Mouse (Mus musculus) embryonic fibroblast, embryonic 13.5 days (primary cell): ENCODE measurements around the gene AL731706.2. TPM values are rescaled to one million over a fixed set of nuclear protein-coding genes. Genes with fewer than 3 reads are reported as not detected.

Experiments
- H3K27ac ChIP-seq: 2 replicates; pipeline ENCODE4 v1.5.1; 2012; ENCODE audit warnings: low read length, control low read depth, inconsistent platforms; ENCODE audit not compliant: insufficient read depth
- H3K4me1 ChIP-seq: 2 replicates; pipeline ENCODE4 v1.6.1; 2011; ENCODE audit warnings: low read length; ENCODE audit not compliant: control insufficient read depth, insufficient read depth
- H3K4me3 ChIP-seq: 2 replicates; pipeline ENCODE4 v1.5.1; 2011; ENCODE audit warnings: mild to moderate bottlenecking, control low read depth, low read length; ENCODE audit not compliant: insufficient read depth
- CTCF ChIP-seq: IDR thresholded peaks from 2 replicates; pipeline ENCODE4 v1.5.1; 2011; ENCODE audit warnings: mild to moderate bottlenecking, control low read depth, low read length, moderate library complexity, borderline replicate concordance; ENCODE audit not compliant: insufficient read depth
- POLR2A ChIP-seq: IDR thresholded peaks from 2 replicates; pipeline ENCODE4 v1.6.1; 2011; ENCODE audit warnings: low read depth, mild to moderate bottlenecking, control low read depth, low read length, moderate library complexity
- polyA plus RNA-seq: library from polyadenylated mRNA; stranded (reverse); fragments of >200 nt; gene quantifications from 2 replicates; pipeline ENCODE4 v1.2.4, GENCODE M21; 2011; ENCODE audit warnings: low read depth; ENCODE audit not compliant: missing spikeins, insufficient read length

The AL731706.2 gene
- 8.8 and 17.9 TPM in 2 replicates for polyA plus RNA-seq

DNA sequence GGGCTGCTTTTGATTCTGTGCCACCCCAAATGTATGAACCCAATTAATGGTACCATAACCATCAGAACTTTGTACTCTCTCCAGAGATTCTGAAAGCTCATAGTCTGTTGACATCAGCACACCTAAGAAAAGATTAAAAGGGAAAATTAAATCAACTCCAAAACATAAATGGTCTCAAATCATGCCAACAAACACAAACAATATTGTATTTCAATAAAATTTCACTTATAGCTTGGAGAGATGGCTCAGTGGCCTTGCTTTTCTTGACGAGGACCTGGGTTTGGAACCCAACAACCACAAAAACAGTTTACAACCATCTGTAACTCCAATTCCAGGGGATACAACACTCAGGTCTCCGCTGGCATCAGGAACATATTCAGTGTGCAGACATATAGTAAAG, at the start of gene AL731706.2:
Gene AL731706.2, minus strand, starts transcription at position 101 of the 400 bp plus-strand sequence.
- TF ChIP-seq CTCF (no peak), POLR2A (no peak)

GRCm38 (mm10) chr2:136921003-136921408, 35.5 kb upstream of the AL731706.2 start:
- Histone ChIP-seq H3K4me1 (peaks cover 14% of the 10 kb centered on the region), H3K4me3 (no peak overlapping the region), H3K27ac (peak overlapping the region; percentile 50)
- TF ChIP-seq CTCF = no peak
- TF ChIP-seq POLR2A = peak; percentile 18; the same call in 1 of the 2 replicates

More for the DNA sequence above, at the start of gene AL731706.2:
- peaks cover 2% of the 10 kb centered on the region; the same call in 1 of the 2 replicates for H3K4me1 ChIP-seq
- H3K4me3 ChIP-seq = no peak within 1 kb of the TSS
- no peak within 1 kb of the TSS for H3K27ac ChIP-seq

DNA sequence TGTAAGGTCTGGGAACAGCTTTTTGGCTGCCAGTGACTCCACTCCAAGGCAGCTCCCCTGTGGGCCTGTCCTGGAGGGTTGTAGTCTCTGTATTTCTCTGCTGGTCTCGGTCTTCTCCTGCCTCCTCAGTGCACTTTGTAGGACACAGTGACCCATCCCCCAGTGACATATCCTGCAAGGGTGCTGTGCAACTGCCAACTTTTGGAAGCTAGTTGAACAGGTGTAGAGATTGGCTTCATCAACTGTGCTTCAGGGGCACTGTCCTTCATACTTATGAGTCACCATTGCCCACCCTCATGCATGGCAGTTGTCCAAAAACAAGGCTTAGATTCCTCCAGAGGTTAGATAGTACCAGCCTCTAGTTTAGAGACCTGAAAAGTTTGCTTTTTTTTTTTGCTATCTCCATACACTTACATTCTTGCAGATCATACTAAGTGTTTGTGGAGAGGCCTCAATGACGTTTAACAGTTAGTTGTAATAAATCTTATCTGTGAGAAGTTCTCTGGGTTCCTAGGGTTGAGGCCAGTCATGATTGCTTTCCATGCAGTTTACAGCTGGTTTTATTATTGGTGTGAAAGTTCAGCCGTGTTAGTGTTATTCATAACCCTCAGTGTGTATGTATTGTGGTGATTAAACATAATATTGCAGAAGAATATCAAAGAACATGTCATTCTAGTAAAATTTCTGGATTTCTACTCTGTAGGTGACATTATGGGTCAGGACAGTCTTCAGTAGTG, 34.9 kb upstream of the AL731706.2 start:
- Histone ChIP-seq H3K27ac (peak overlapping the region; percentile 50), H3K4me3 (no peak overlapping the region), H3K4me1 (peaks cover 14% of the 10 kb centered on the region)
- TF ChIP-seq CTCF (no peak), POLR2A (no peak)

DNA sequence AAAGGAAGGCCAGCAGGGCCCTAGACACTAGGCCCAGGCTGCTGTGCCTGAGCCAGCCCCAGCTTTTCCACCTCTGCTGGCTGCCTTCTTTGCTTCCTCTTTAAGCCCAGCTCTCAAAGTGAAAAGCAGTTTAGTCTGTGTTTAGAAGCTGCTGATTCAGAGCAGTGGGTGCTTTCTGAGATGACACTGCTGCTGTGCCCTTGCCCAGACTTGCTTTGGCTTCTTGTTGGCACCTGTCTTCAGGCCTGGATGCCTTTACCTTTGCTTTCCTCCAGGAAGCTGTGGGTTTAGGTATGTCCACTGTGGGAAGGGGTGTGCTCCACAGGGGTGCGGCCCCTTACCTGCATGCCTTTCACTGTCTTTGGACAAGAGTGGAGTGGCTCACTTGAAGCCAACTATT, 34.0 kb upstream of the AL731706.2 start:
- Histone ChIP-seq H3K27ac (peak overlapping the region; percentile 50), H3K4me3 (no peak overlapping the region), H3K4me1 (peaks cover 17% of the 10 kb centered on the region)
- no peak for TF ChIP-seq POLR2A
- no peak for TF ChIP-seq CTCF

DNA sequence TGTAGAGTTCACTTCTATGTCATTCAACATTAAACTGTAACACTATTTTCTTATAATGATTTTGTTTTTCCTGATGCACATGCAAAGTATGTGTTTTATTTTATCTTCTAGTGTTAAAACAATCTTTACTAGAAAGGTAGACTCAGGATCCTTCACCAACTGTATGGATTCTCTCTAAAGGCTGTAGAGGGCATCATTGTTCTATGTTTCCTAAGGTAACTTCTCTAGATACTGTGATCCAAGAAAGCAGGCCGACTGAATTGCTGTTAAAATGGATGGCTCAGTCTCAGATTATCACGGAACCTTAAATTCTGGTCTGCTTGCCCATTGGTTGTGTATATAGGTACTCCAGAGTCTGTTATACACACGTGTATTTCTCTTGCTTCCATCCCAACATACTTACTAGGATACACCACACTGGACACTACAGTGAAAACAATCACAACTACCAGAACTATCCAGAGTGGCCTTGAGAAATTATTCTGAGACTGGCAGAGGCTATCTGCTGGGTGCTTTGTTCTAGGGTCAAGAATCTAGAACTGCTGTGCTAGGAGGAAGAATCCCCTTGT, 28.9 kb upstream of the AL731706.2 start:
- Histone ChIP-seq H3K27ac (no peak overlapping the region), H3K4me1 (peaks cover 9% of the 10 kb centered on the region), H3K4me3 (no peak overlapping the region)
- TF ChIP-seq POLR2A (no peak), CTCF (no peak)

DNA sequence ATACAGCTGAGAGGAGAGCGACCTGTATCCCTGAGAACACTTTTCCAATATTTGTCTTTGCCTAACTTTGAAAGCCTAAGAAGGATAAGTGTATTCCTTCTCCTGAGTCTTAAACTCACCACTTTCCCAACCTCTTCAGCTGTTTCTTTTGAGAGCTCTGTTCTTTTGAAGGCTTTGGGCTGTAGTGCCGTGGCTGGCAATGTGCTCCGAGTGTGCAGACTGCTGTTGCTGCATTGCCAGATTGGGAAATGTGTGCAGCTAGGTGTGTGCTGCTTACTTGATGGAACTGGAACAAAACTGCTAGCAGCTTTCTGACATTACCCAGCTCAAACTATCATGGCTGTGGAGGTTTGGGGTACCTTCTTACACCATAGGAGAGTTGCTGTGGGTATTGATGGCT, 27.5 kb upstream of the AL731706.2 start:
- no peak for TF ChIP-seq CTCF
- TF ChIP-seq POLR2A = no peak
- Histone ChIP-seq H3K4me3 (no peak overlapping the region), H3K27ac (no peak overlapping the region), H3K4me1 (peaks cover 8% of the 10 kb centered on the region)

- TF ChIP-seq POLR2A (no peak), CTCF (no peak)
- peaks cover 8% of the 10 kb centered on the region for H3K4me1 ChIP-seq
- no peak overlapping the region for H3K4me3 ChIP-seq
- no peak overlapping the region for H3K27ac ChIP-seq
Observed at GRCm38 (mm10) chr2:136911958-136912411, 26.5 kb upstream of the AL731706.2 start.

DNA sequence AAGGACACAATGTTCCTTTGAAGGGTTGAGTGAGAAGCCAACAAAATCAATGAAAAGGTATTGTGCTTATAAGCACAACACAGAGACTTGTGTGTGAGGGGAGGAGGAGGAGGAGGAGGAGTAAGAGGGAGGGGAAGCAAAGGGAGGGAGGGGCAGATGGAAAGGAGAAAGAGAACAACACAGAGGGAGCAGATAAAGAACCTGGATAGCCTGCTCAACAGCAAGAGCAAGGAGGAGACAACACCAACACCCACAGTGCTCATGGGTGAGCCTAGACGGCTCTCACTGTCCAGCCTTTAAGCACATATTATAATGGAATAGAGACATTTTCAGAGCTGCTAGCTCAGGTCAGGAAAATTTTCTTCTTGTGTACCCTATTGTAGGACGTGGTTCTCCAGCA, 23.8 kb upstream of the AL731706.2 start:
- Histone ChIP-seq H3K4me3 (no peak overlapping the region), H3K4me1 (no peaks in the 10 kb centered on the region), H3K27ac (no peak overlapping the region)
- TF ChIP-seq POLR2A = no peak
- TF ChIP-seq CTCF = no peak

DNA sequence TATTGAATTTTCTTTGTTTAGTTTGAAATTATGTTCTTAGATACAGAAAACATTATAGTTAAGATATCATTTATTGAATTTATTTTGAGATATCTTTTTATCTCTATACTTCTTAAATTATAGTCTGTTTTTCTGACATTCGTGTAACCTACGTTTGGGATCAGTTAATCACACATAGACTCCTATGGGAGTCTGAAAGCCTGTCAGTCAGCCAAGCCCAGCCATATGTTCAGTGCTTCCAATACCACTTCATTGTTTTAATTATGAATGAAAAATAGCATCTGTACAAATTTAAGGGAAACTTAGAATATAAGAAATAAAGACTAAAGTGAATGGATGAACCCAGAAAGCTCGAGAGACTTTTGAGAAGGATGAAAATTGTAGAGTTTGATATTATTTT, 23.1 kb upstream of the AL731706.2 start:
- TF ChIP-seq CTCF (no peak), POLR2A (no peak)
- Histone ChIP-seq H3K27ac (no peak overlapping the region), H3K4me3 (no peak overlapping the region), H3K4me1 (no peaks in the 10 kb centered on the region)

- no peak for TF ChIP-seq POLR2A
- no peak for TF ChIP-seq CTCF
- Histone ChIP-seq H3K4me1 (no peaks in the 10 kb centered on the region), H3K27ac (no peak overlapping the region), H3K4me3 (no peak overlapping the region)
Observed at GRCm38 (mm10) chr2:136896131-136896530, 10.7 kb upstream of the AL731706.2 start.

DNA sequence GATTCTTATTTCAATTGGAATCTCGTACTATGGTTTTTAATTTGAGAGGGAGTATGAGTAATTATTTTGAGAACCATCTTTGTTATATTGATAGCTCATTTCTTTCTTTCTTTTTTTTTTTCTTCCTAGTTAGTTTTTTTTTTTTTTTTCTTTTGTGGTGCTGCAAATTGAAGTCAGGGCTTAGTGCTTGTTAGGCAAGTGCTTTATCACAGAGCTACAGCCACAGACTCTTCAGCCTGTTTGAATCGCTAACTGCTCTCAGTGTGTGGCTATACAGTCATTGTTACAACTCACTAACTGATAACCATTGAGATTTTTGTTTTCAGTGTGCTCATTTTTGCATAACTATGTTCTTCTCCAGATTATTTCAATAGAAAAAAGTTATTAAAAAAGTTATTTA, 9.0 kb upstream of the AL731706.2 start:
- H3K4me1 ChIP-seq = no peaks in the 10 kb centered on the region
- no peak overlapping the region for H3K27ac ChIP-seq
- TF ChIP-seq POLR2A (no peak), CTCF (no peak)
- no peak overlapping the region for H3K4me3 ChIP-seq
